Mouse (Mus musculus) embryonic facial prominence, embryonic 11.5 days (tissue): ENCODE results near the gene Cyth1. TPM values are rescaled to one million over a fixed set of nuclear protein-coding genes. Genes with fewer than 3 reads are reported as not detected.

Experiments
- ATAC-seq: fragments of 200-750 bp; cut with Nextera tagmentation; replicated peaks from 2 replicates; pipeline ENCODE4 v1.8.0; 2017; ENCODE audit warnings: low read depth; ENCODE audit not compliant: insufficient number of reproducible peaks, low FRiP score, low TSS enrichment
- DNase-seq: peaks from one replicate; pipeline ENCODE4 v3.0.0-alpha.2; 2015; ENCODE audit warnings: low spot score
- H3K27ac ChIP-seq: fragments of 300-500 bp; sonication (generic); replicated peaks from 2 replicates; pipeline ENCODE4 v1.5.1; 2014; ENCODE audit warnings: mild to moderate bottlenecking, low read depth, low read length, control low read depth
- H3K27me3 ChIP-seq: fragments of 300-500 bp; sonication (generic); 2 replicates; pipeline ENCODE4 v1.6.1; 2014; ENCODE audit warnings: mild to moderate bottlenecking, low read length, moderate library complexity, mixed read lengths; ENCODE audit not compliant: control insufficient read depth, insufficient read depth
- H3K36me3 ChIP-seq: fragments of 300-500 bp; sonication (generic); replicated peaks from 2 replicates; pipeline ENCODE4 v1.6.1; 2014; ENCODE audit warnings: low read depth, mild to moderate bottlenecking, low read length, moderate library complexity, mixed read lengths; ENCODE audit not compliant: control insufficient read depth, insufficient read depth
- H3K4me1 ChIP-seq: fragments of 300-500 bp; sonication (generic); 2 replicates; pipeline ENCODE4 v1.6.1; 2014; ENCODE audit warnings: low read length, mixed read lengths; ENCODE audit not compliant: control insufficient read depth, insufficient read depth
- H3K4me2 ChIP-seq: fragments of 300-500 bp; sonication (generic); 2 replicates; pipeline ENCODE4 v1.6.1; 2014; ENCODE audit warnings: low read depth, mild to moderate bottlenecking, control low read depth, low read length, moderate library complexity
- H3K4me3 ChIP-seq: fragments of 300-500 bp; sonication (generic); 2 replicates; pipeline ENCODE4 v1.5.1; 2014; ENCODE audit warnings: low read depth, low read length, control low read depth
- H3K9ac ChIP-seq: fragments of 300-500 bp; sonication (generic); replicated peaks from 2 replicates; pipeline ENCODE4 v1.6.1; 2014; ENCODE audit warnings: mild to moderate bottlenecking, control low read depth, low read length
- H3K9me3 ChIP-seq: fragments of 300-500 bp; sonication (generic); replicated peaks from 2 replicates; pipeline ENCODE4 v1.6.1; 2016; ENCODE audit warnings: mild to moderate bottlenecking, low read length, inconsistent platforms, mixed read lengths; ENCODE audit not compliant: control insufficient read depth
- WGBS: fragments of 180-500 bp; shearing (Covaris S2); extraction: QIAGEN DNeasy Blood & Tissue Kit; methylation state at CpG from one replicate; pipeline ENCODE4 v1.1.7; 2014; 5-methylcytosine and 5-hydroxymethylcytosine counted together
- polyA plus RNA-seq: library from polyadenylated mRNA; unstranded; fragments of >200 nt; fragmentation: Nextera tagmentation; extraction: Ambion mirVana; gene quantifications from 2 replicates; pipeline ENCODE4 v1.2.1, GENCODE M21; 2014

The Cyth1 gene
- polyA plus RNA-seq, 1 experiment from 2014 or later, result 11.4 TPM

GRCm38 (mm10) chr11:118140771-118141565 is 107.4 kb downstream of the Cyth1 start:
- ATAC-seq (no peak), DNase-seq (no peak)
- H3K4me3 ChIP-seq, result no peak overlapping the region
- H3K4me1 ChIP-seq, result peaks cover 4% of the 10 kb centered on the region; the same call in 1 of the 2 replicates
- no peaks in the 10 kb centered on the region for H3K27me3 ChIP-seq
- WGBS, result 73% methylated on average over 10 of the region's 10 CpGs
- H3K4me2 ChIP-seq, result no peak overlapping the region
- no peak overlapping the region for H3K9ac ChIP-seq
- H3K9me3 ChIP-seq, result no peaks in the 10 kb centered on the region
- no peak overlapping the region for H3K27ac ChIP-seq
- no peaks in the 10 kb centered on the region for H3K36me3 ChIP-seq

- Histone ChIP-seq H3K4me1 (peaks cover 4% of the 10 kb centered on the region; the same call in 1 of the 2 replicates), H3K36me3 (no peaks in the 10 kb centered on the region), H3K4me3 (no peak overlapping the region), H3K27ac (no peak overlapping the region), H3K9ac (no peak overlapping the region), H3K4me2 (no peak overlapping the region), H3K9me3 (no peaks in the 10 kb centered on the region), H3K27me3 (no peaks in the 10 kb centered on the region)
- ATAC-seq (no peak), DNase-seq (no peak)
- WGBS, result 95% methylated on average over 6 of the region's 6 CpGs
Measured at GRCm38 (mm10) chr11:118138347-118138746, 110.0 kb downstream of the Cyth1 start.

- no peaks in the 10 kb centered on the region for H3K9me3 ChIP-seq
- ATAC-seq, result no peak
- H3K4me3 ChIP-seq, result no peak overlapping the region
- no peak overlapping the region for H3K27ac ChIP-seq
- H3K27me3 ChIP-seq, result no peaks in the 10 kb centered on the region
- no peaks in the 10 kb centered on the region for H3K36me3 ChIP-seq
- H3K4me1 ChIP-seq, result no peaks in the 10 kb centered on the region
- no peak for DNase-seq
- 48% methylated on average over 5 of the region's 5 CpGs for WGBS
- no peak overlapping the region for H3K4me2 ChIP-seq
- H3K9ac ChIP-seq, result no peak overlapping the region
Measured at GRCm38 (mm10) chr11:118136172-118136632, 112.2 kb downstream of the Cyth1 start.

DNA sequence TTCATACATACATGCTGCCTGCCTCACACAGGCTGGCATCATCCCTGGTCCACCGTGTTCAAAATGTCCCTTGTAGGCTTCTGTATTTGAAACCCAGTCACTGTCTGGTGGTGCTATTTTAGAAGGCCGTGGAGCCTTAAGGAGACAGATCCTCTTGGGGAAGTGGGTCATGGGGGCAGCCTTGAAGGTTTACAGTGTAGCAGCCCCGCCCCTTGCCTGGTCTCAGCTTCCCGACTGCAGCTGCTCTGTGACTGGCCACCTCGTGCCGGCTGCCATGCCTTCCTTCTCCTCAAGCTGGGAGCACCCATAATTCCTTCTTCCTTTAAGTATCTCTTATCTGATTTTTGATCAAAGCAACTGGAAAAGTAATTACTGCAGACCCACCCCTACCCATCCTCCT is 113.1 kb downstream of the Cyth1 start:
- Histone ChIP-seq H3K4me2 (no peak overlapping the region), H3K9ac (no peak overlapping the region), H3K36me3 (no peaks in the 10 kb centered on the region), H3K4me1 (no peaks in the 10 kb centered on the region), H3K9me3 (no peaks in the 10 kb centered on the region), H3K27ac (no peak overlapping the region), H3K4me3 (no peak overlapping the region), H3K27me3 (no peaks in the 10 kb centered on the region)
- no peak for ATAC-seq
- no peak for DNase-seq
- WGBS, result 79% methylated on average over 6 of the region's 6 CpGs

DNA sequence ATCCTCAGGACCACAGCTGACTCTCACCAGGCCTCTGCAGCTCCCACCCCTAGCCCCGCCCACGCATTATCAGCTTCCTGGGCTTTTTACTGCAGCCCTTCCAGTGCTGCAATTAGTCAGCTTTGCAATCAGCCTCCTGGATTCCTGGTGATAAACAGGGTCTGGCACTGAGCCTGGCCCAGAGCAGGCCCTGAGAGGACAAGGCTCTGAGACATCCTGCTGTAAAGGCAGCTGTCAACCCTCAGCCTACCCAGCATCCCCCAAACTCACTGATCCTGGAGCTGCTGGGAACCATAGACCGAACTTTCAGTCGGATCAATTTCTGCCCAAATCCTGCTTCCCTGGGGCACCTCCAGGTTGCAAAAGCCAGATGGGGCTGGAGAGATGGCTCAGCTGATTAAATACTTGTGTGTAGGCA is 114.6 kb downstream of the Cyth1 start:
- DNase-seq (peak; percentile 45), ATAC-seq (no peak)
- H3K4me1 ChIP-seq, result no peaks in the 10 kb centered on the region
- H3K9ac ChIP-seq, result no peak overlapping the region
- no peak overlapping the region for H3K4me2 ChIP-seq
- WGBS, result 35% methylated on average over 4 of the region's 4 CpGs
- H3K4me3 ChIP-seq, result no peak overlapping the region
- H3K36me3 ChIP-seq, result no peaks in the 10 kb centered on the region
- no peak overlapping the region for H3K27ac ChIP-seq
- H3K27me3 ChIP-seq, result no peaks in the 10 kb centered on the region
- no peaks in the 10 kb centered on the region for H3K9me3 ChIP-seq

GRCm38 (mm10) chr11:118133133-118133751 is 115.2 kb downstream of the Cyth1 start:
- H3K4me1 ChIP-seq, result no peaks in the 10 kb centered on the region
- no peaks in the 10 kb centered on the region for H3K36me3 ChIP-seq
- no peak overlapping the region for H3K4me2 ChIP-seq
- no peak for ATAC-seq
- no peak for DNase-seq
- no peak overlapping the region for H3K9ac ChIP-seq
- H3K27me3 ChIP-seq, result no peaks in the 10 kb centered on the region
- H3K27ac ChIP-seq, result no peak overlapping the region
- no peaks in the 10 kb centered on the region for H3K9me3 ChIP-seq
- 63% methylated on average over 9 of the region's 9 CpGs for WGBS
- no peak overlapping the region for H3K4me3 ChIP-seq

GRCm38 (mm10) chr11:118132136-118132535 is 116.3 kb downstream of the Cyth1 start:
- H3K9me3 ChIP-seq, result no peaks in the 10 kb centered on the region
- H3K4me2 ChIP-seq, result no peak overlapping the region
- no peak overlapping the region for H3K27ac ChIP-seq
- no peak overlapping the region for H3K9ac ChIP-seq
- no peaks in the 10 kb centered on the region for H3K4me1 ChIP-seq
- ATAC-seq, result no peak
- WGBS, result 80% methylated on average over 8 of the region's 8 CpGs
- no peak for DNase-seq
- H3K36me3 ChIP-seq, result no peaks in the 10 kb centered on the region
- H3K4me3 ChIP-seq, result no peak overlapping the region
- no peaks in the 10 kb centered on the region for H3K27me3 ChIP-seq

DNA sequence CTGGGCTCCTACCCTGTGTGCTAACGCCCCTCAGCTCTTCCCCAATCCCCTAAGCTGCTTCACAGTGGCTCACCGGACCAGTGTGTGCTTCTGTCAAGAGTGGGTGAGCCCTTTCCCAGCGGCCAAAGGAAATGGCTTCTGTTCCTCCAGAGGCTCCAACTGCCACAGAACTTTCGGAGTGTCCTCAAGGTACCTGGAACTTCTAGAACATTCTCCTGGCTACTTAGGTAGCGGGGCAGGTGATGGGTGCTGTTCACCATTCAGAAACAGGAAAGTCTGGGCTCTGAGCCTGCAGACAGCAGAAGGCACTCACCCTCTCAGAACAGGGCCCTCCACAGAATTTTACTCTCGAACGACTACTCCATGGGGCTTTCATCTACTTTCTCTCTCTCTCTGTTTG is 117.9 kb downstream of the Cyth1 start, which contains the start of gene Dnah17:
Gene Dnah17, minus strand, starts transcription at position 101 of the 400 bp plus-strand sequence.
- Histone ChIP-seq H3K4me3 (no peak within 1 kb of the TSS), H3K9ac (no peak within 1 kb of the TSS), H3K4me2 (no peak within 1 kb of the TSS), H3K27ac (no peak within 1 kb of the TSS), H3K4me1 (no peaks in the 10 kb centered on the region), H3K27me3 (no peaks in the 10 kb centered on the region), H3K36me3 (no peaks in the 10 kb centered on the region), H3K9me3 (no peaks in the 10 kb centered on the region)
- ATAC-seq (no peak), DNase-seq (no peak)
- WGBS, result 84% methylated on average over 7 of the region's 7 CpGs
